Mouse (Mus musculus): ENCODE results near the gene Erh.
A peak's percentile ranks its signal among the peaks of the same experiment; 100 is the strongest.

Erh gene

GRCm38 (mm10) chr12:80615371-80616257 is 28.5 kb downstream of the Erh start:
- DNase-seq (ENCODE audit: low read depth, low spot score): no peak

- DNase-seq (ENCODE audit: low read depth, low spot score): no peak
Observed at GRCm38 (mm10) chr12:80612113-80612791, 31.9 kb downstream of the Erh start.

- DNase-seq (ENCODE audit: low read depth, low spot score): no peak
Observed at GRCm38 (mm10) chr12:80609928-80610327, 34.2 kb downstream of the Erh start.

- no peak for DNase-seq (ENCODE audit: low read depth, low spot score)
Observed at GRCm38 (mm10) chr12:80608576-80608975, 35.6 kb downstream of the Erh start.

- DNase-seq (ENCODE audit: low read depth, low spot score): peak; percentile 74
Observed at GRCm38 (mm10) chr12:80604218-80604617, 39.9 kb downstream of the Erh start.

- DNase-seq (ENCODE audit: low read depth, low spot score): no peak
Observed at GRCm38 (mm10) chr12:80603566-80603965, 40.6 kb downstream of the Erh start.

GRCm38 (mm10) chr12:80602432-80602831 is 41.7 kb downstream of the Erh start:
- no peak for DNase-seq (ENCODE audit: low read depth, low spot score)

GRCm38 (mm10) chr12:80601597-80602269 is 42.4 kb downstream of the Erh start:
- no peak for DNase-seq (ENCODE audit: low read depth, low spot score)

GRCm38 (mm10) chr12:80598756-80599155 is 45.4 kb downstream of the Erh start:
- no peak for DNase-seq (ENCODE audit: low read depth, low spot score)

- DNase-seq (ENCODE audit: low read depth, low spot score): no peak
Observed at GRCm38 (mm10) chr12:80598236-80598635, 45.9 kb downstream of the Erh start.

- no peak for DNase-seq (ENCODE audit: low read depth, low spot score)
Observed at GRCm38 (mm10) chr12:80595968-80596367, 48.2 kb downstream of the Erh start.

- no peak for DNase-seq (ENCODE audit: low read depth, low spot score)
Observed at GRCm38 (mm10) chr12:80595566-80595965, 48.6 kb downstream of the Erh start.

GRCm38 (mm10) chr12:80594781-80595180 is 49.4 kb downstream of the Erh start:
- no peak for DNase-seq (ENCODE audit: low read depth, low spot score)

- DNase-seq (ENCODE audit: low read depth, low spot score): no peak
Observed at GRCm38 (mm10) chr12:80594141-80594540, 50.0 kb downstream of the Erh start.

- no peak for DNase-seq (ENCODE audit: low read depth, low spot score)
Observed at GRCm38 (mm10) chr12:80584973-80585372, 59.2 kb downstream of the Erh start.
